Mouse (Mus musculus): ENCODE results near the gene Erv3.
"Not testable (repeated sequence)": the region's sequence is repeated elsewhere in the genome, so short reads cannot be mapped to it uniquely, and the experiment has no call there.

The Erv3 gene

DNA sequence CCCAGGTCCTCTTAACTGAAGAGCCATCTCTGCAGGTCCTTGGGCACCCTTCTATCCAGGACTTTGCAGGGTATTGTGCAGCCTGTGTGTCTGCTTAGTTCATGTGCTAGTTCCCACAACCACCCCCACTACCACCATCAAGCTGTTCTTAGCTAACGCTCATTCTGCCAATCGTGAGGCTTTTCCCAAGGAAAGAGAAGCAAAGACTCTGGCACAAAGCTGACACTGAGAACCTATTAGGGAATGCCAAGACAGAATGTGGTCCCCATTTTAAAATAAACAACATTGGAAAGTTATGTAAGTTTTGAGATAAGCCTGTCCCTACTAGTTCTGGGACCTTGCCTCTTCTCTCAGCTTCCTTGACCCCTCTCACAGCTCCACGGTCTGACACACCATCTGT, 3.9 kb upstream of the Erv3 start:
- no peak for DNase-seq

DNA sequence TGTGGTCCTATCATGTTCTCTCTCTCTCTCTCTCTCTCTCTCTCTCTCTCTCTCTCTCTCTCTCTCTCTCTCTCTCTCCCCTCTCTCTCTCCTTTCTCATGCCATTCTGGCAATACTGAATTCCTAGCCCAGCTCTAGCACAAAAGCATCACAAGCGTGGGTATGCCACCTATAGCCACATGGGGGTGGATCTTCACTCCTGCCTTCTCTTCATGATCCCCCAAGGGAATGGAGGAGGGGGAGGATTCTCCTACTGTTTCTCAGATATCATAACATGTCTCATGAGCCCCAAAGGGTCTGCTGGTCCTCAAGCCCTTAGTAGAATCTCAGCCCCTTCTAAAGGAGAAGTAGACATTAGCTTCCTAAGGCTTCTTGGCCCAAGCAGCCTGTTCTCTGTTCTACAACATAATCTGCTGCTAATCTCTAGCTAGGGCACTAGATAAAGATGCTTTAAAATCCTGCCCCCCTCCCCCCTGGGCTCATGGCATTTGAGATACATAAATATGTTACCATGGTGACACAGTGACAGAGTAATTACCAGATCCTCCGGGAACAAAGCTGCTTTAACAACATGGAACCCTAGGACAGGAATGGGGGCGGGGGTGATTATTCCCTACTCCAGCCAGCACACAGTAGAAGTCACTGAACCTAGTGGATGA, 3.2 kb upstream of the Erv3 start:
- no peak for DNase-seq

DNA sequence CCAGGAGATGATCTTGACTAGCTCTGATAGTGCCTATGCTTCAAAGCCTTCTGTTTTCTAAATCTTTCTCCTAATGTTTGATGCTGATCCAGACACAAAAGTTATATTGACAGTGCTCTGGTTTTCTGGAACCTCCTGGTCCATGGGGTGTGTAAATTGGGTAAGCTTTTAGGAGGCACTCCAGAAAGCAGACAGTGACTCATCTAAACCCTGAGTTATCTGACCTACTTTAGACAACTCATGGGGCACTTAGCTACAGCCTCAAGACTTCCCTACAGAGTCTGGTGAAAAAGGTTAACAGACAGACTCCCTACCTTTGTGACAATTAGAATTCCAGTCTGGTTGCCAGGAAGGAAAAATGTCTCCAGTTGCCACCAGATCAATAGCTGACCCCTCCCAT, 1.7 kb downstream of the Erv3 start:
- no peak for DNase-seq

DNA sequence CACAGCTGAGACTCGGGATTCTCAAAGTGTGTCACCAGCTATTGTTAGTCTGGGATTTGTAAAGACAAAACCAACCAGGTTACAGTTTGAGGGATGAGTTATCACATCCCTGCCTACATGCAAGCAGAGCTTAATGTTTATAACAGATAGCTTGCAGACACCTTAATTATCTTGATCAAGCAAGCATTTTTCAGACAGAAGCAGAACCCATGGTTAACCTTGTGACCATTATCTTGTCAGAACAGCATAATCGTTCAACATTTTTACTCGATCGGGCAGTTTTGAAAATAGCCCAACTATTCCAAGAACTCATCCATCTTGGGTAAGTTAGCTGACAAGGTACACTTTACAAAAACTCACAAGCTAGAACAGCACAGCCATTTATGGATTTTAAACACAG, 5.8 kb downstream of the Erv3 start:
- DNase-seq: no peak

DNA sequence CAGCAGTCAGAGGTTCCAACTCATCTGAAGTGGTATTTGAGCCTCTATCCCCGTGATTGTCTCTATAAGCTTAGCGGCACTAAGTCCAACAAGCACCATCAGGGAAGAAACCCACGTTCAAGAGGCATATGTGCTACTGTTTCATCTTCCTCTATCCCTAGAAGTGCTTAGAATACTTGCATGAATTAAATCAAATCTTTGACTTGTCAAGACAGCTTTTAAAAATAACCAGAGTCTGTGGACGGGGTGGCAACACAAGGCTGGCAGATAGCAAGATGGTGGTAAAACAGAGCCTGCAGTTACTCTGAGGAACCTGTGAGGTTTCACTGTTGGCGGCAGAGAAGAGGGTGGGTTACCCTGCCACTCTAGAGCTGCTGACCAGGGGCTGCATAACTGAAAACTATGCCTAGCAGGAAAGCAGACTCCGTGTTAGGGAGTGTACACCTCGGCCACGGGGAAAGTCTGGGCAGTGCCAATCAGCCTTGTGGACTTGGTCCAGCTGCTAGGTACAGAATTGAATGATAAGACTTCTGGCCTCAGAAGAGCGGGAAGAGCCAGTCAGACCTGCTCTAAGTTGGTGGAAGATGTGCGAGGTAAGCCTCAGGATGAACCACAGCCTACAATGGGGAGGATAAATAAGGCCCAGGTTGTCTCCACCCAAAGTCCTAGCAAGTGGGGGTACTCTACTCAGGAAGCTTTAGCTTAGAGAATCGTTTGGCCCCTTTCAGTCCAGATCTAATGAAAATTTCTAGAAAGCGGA, 8.0 kb downstream of the Erv3 start:
- DNase-seq: no peak

DNA sequence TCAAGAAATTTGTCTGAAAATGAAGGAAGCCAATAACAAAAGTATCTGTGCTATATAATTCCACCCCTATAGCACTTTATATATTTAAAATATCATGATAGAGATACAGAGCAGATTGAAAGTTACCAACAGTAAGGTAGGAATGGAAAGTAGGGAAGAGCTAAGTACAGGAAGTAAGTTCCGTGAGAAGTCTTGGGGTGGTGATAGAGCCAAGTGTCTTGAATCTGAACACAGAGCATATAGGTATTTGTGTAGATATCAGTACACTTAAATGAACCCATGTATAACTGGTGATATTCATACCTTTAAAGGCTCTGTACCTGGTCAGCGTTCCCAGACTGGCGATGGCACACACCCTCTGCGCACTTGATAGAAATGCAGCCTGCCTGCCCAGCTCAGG, 9.5 kb downstream of the Erv3 start:
- DNase-seq: no peak

DNA sequence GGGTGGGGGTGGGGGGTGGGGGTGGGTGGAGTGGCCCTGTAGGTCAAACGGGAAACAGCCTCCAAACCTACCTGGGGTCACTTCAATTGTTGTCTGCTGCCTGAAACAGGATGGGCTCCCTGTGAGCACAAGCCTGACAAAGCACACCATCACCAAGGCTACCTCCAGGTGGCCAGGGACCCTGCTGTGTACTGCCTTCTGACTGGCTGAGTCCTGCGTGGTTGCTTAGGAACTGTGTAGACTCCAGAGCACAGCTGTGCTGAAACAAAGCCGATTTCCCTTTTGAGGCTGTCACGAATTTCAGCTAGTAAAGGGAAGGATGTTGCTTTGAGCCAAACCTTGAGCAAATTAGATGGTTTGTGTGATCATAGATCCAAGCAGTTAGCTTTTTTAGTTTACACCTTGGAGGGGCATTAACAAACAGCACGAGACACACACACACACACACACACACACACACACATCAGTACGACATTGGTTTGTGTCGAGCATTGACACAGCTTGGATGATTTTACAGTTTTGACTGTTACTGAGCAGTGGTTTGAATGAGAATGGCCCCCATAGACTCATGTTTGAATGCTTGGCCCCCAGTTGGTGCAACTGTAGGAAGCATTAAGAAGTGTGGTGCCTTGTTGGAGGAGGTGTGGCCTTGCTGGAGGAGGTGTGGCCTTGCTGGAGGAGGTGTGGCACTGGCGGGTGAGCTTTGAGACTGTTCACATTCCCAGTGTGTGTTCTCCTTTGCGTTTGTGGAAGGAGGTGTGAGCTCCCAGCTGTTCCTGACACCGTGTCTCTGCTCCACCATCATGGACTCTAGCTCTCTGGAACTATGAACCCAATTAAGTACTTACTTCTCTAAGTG, 11.8 kb downstream of the Erv3 start:
- DNase-seq: no peak

DNA sequence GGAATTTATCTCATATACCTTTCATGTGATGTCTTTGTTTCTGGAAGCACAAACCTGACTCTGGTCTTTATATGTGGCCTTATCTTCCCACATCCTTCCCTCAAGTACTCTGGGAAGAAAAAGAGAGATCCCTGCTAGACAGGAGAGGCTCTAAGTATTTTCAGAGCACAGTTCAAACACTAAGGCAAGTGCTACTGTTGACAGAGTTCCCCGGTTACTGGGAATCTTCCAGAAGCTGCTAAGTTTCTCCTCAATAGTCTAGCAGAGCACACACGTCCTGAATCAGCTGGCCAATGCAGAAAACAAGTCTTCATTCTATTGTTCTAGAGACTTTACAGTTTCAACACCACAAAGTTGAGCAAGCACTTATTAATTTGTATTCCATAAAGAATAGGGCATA, 12.7 kb downstream of the Erv3 start:
- no peak for DNase-seq

DNA sequence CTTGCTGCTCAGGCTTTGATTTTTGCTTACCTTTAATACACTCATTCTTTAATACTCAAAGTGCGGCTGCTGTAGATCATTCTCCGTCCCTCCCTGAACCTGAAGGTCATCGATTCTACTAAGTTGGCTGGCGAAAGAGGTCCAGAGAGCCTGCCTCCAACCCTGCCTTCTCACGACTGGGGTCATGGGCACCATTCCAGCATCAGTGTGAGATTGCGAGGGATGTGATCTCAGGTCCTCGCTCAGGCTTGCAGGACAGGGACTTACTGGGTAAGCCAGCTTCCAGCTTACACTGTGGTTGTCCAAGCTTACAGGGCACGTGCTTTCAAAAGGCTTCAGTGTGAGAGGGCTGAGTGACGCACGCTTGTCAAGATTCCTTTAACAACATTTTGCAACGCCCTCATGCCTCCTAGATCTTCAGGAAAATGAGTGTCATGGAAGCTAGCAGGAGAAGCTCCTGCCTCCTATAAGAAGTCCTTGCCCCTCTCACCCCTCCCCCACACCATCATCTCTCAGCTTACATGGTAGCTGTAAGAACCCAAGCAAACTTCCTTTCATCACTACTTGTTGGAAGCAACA, 13.3 kb downstream of the Erv3 start:
- DNase-seq: no peak

DNA sequence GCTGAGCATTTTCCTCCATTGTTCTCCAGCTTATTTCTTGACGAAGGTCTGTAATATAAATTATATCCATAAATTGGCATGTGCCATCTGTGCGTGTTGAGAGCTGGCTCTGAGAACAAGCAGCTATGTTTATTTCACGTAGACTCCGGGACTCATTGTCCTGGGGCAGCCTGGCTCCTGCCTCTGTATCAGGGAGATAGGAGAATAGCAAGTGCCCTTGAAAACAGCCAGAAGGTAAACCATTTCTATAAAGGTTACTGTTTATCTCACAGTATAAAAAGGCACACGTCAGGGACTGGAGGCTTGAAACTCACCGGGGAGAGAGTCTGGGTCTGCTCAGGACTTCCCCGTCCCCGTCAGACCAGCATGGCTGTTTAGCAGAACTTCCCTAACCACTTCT, 13.9 kb downstream of the Erv3 start:
- no peak for DNase-seq

DNA sequence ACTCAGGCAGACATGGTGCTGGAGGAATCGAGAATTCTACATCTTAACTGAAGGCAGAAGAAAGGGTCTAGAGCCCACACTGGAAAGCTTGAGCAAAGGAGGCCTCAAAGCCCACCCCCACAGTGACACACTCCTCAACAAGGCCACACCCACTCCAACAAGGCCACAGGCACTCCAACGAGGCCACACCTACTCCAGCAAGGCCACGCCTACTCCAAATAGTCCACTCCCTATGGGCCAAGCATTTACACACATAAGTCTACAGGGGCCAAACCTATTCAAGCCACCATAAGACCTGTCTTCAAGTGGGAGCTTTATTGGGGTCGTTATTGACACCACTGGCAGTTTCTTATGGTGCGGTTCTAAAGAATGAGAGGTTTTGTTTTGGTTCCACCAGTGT, 17.0 kb downstream of the Erv3 start:
- no peak for DNase-seq

DNA sequence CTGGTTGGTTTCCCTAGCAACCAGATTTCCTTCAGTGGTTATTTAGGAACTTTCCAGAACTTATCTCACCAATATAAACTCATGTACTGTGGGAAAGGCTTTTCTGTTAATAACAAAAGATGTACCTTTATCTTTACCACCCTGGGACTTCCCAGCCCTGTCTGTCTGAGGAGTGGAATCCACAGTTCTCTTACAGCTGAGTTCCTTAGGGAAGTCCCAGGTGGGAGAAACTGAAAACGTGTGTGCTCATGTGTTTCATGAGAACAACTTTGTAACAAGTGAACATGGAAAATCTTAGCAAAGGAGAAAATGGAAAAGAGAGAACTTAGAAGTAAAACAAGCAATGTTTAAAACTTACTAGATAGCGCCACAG, 18.2 kb downstream of the Erv3 start:
- no peak for DNase-seq

DNA sequence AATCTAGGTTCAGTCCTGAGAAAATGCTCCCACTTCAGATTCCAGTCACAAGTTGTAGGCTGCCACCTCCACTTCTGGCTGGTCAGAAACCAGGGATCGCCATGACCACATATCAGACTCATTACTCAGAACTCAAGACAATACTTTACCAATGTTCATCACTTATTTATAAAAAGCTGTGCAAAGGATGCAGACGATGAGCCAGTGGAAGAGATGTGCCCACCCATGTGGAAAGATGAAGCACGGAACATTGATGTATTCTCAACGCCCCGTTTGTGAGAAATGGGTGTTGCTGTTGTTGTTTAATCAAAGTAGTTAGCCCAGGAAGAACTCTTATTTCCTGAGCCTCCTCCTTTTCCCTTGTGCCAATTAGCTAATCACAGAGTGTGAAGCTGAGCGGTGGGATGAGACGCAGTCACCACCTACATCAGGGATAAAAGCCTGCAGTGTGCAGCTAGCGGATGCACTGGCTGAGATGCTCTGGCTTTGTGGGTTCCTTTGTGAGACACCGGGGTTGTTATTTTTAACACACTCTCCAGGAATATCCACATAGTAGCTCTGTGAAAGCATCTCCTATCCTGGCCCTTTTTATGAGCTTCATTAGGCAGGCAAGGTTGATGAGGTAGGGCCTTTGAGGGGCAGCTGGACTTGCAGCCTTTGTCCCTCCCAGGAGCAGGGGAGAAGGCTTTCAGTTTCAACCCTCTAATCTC, 18.8 kb downstream of the Erv3 start:
- no peak for DNase-seq

DNA sequence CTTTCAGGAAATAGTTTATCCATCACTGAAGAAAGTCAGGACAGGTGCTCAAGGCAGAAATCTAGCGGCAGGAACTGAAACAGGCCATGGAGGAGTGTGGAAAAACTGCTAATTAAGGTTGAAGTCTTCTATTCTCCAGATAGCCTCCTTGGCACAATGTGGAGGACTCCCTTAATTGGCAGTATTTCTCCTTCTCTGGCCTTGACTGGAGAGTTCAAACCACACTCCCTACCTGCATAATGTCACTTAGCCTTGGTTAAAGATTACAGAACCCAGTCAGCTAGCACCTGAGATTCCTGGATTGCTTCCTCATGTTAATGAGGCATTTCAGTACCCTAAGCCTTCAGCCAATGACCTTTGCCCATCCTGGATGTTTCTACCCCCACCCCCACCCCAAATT, 25.3 kb downstream of the Erv3 start:
- no peak for DNase-seq

DNA sequence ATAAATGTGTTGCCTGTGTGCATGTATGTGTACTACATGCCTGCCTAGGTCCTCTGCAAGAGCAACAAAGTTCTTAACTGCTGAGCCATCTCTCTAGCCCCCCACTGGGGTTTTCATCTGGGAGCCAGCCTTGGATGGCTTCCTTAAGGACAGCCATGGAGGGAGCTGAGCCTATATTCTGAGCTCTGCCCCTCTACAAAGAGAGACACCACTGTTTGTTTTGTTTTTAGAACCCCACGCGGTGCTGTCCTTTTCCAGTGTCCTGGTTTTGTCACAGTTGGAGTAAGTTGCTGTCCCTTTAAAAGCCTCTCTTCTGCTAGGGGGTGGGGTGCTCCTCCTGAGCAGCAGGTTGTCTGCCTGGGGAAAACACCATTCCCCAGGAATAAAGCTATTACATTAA, 27.7 kb downstream of the Erv3 start:
- no peak for DNase-seq

DNA sequence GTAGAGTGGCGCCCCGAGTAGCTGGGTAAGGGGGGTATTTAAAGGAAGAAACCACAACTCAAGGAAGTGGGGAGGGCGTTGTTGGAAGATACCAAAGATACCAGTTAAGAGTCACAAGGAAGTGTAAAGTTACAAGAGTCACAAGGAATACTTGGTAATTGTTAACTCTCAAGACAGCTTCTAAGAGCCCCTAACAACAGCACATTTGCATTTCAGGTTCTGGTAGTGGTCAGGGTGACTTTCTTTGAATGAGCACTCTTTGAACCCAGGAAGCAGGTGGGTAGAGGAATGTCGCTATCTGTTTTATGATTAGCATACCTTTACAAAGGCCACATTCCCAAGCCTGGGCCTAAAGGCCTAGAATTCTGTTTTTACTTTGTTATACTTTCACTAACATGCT, 28.6 kb downstream of the Erv3 start:
- DNase-seq: not testable (repeated sequence)

DNA sequence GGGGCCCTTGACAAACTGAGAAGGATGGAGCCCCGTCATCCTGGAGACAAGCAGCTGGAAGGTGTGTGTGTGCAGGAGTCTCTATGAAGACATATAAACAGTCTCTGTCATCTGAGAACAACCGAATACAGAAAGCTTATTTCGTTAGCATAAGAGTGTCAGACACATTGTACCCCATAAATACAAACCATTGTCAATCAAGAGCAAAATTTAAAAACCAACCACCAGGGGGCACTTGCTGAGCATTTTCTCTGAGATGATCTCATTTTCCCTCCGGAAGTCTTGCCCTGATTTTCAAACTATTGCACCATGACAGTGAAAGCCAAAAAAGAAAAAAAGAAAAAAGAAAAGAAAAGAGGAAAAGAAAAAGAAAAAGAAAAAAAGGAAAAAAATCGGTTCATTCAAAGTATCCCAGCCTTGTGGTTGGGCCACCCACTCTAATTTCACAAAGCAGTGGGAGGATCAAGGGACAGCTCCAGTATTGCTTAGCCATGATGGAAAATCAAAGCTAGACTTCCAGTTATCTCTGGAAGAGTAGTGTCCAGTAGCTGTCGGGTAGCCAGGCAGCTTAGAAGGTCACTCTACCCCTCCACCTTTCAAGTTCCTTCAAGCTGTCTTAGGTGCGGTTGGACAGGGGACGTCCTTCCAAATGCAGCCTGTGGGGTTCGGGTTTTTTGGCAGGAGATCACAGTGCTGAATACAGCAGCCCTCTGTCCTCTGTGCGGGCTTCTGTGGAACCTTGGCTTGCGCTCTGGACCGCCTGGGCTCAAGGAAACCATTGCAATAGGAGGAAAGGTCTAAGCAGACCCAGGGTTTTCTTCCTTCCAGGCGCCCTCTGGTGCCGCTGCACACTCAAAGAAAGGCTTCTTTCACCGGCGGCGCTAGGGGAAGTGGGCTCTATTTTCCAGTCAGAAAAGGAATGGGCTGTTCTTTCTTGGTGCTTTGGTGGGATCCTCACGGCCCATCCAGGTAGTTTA, 31.3 kb downstream of the Erv3 start:
- DNase-seq: peak; percentile 36 to 63

DNA sequence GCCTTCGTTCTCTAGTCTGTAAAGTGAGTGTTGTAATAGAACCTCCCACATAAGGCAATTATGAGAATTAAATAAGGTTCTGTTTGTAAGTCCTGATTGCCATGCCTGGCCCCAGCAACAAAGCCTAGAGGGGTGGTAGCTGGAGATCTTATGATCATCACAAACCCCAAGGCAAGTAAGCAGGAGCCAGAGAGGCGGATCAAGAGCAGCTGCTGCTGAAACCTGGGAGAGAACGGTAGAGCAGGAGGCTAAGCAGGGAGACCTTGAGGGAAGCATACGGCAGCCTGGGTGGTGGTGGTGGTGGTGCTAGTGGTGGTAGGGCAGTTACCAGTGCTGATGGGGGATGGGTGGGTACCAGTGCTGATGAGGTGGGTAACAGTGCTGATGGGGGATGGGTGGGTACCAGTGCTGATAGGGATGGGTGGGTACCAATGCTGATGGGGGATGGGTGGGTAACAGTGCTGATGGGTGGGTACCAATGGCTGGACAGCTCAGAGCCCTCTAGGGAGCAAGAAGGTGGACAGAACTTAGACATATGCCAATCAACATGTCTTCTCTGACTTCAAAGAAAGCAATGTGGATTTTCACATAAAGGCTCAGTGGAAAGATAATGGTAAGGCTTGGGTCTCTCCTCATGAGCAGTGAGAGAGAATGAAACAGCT, 32.4 kb downstream of the Erv3 start:
- no peak for DNase-seq

DNA sequence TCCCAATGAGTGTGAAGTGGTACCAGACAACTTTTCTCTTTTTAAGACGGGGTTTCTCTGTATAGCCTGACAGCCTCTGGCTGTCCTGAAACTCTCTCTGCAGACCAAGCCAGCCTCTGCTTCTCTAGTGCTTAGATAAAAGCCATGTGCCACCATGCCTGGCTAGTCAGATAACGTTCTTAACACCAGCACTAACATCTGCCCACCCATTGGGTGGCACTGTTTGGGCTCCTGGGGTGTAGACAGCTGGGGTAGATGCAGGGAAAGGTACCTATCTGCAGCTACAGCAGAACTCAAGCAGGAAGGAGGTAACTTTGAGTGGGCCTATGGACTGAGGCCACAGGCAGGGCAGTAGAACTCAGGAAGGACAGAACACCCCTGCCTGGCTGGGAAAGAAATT, 34.0 kb downstream of the Erv3 start:
- no peak for DNase-seq

DNA sequence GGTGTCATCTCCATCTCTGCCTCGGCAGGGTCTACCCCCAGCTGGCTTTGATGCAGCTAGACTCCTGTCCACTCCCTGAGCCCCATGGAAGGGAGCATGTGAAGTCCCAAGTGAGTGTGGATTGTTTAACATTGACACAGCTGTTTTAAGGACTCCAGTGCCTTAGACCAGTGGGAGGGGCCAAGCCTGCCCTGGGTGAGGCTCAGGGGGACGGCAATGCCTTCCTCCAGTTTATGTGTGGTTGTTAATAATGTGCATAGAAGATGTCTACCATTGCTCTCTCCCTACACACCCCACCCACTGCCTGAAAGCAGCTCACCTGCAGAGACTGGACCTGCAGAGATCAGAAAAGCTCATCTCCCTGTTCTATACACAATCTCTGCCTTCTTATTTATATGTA, 35.6 kb downstream of the Erv3 start:
- no peak for DNase-seq

DNA sequence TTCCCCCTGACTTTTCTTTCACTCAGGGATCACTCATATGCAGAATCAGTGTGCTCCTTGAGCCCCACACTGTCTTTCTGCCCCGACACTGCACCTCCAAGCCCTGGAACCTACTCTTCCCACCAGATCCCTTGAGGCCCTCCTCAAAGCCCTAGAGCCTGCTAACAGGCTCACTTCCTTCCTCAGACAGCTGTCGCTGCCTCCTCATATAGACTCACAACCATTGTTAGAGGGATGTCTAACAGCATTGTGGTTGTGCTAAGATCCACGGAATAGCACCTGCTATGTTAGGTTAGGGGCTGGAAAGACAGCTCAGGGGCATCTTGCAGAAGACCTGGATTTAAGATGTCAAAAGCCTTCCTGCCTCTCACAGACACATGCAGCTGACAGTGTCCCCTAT, 37.1 kb downstream of the Erv3 start:
- no peak for DNase-seq

Data from cerebellum, postnatal 36 days (tissue).